Mouse (Mus musculus) adrenal gland, adult 10 weeks (tissue): ENCODE data around the gene Gm3642. TPM values are rescaled to one million over a fixed set of nuclear protein-coding genes. Genes with fewer than 3 reads are reported as not detected.

Experiments
- polyA plus RNA-seq: library from polyadenylated mRNA; stranded (reverse); fragments of 350-450 nt; fragmentation: Illumina TruSeq; extraction: RNeasy Lipid Tissue Mini Kit (QIAGEN cat#74804); gene quantifications from one replicate; pipeline ENCODE4 v1.2.3, GENCODE M21; 2014; ENCODE audit warnings: low read depth, low replicate concordance

The Gm3642 gene
- polyA plus RNA-seq: not detected

GRCm38 (mm10) chr14:6840211-6840610, at the start of gene Gm3642:
Gene Gm3642 (minus strand): TSS chr14:6840311.

GRCm38 (mm10) chr14:6889521-6890012, 49.5 kb upstream of the Gm3642 start, which contains the start of gene Gm3667:
Gene Gm3667 (minus strand): TSS chr14:6889962.

Other genes with a start within 250 kb of the Gm3642 start
- not detected for gene Gm3629, start 249.7 kb downstream of the Gm3642 start, polyA plus RNA-seq
- not detected for gene Gm3460, start 217.9 kb downstream of the Gm3642 start, polyA plus RNA-seq
- not detected for gene Gm10251, start 156.1 kb downstream of the Gm3642 start, polyA plus RNA-seq
- not detected for gene Gm8050, start 120.1 kb downstream of the Gm3642 start, polyA plus RNA-seq
- gene Gm3636, start 98.0 kb downstream of the Gm3642 start, polyA plus RNA-seq: 1.5 TPM
- gene Gm8362, start 65.9 kb downstream of the Gm3642 start, polyA plus RNA-seq: not detected
- gene Gm3667, start 49.7 kb upstream of the Gm3642 start, polyA plus RNA-seq: not detected
- gene Gm6356, start 133.5 kb upstream of the Gm3642 start, polyA plus RNA-seq: not detected
- not detected for gene Gm10406, start 187.1 kb upstream of the Gm3642 start, polyA plus RNA-seq
- gene Gm3685, start 204.7 kb upstream of the Gm3642 start, polyA plus RNA-seq: not detected